Mouse (Mus musculus) left cerebral cortex, postnatal 36 days (tissue): ENCODE measurements at regions not wholly inside any gene's neighbourhood (a gene's known extent, or its start where the extent isn't known, plus 50 kb on each side); places are given as distances from the start of the nearest gene placed in this dataset.

ENCODE experiments used
- DNase-seq, 2 experiments: peaks; one replicate each; pipeline ENCODE4 v3.0.0; 2021 to 2022; ENCODE audit warnings: low spot score in 2 of 2, mixed read lengths in 1 of 2
- intact Hi-C: fragments of 180-260 bp; cut with DNase I; formaldehyde crosslinking; loops from one replicate; pipeline ENCODE4 v1.15.1; 2025

DNA sequence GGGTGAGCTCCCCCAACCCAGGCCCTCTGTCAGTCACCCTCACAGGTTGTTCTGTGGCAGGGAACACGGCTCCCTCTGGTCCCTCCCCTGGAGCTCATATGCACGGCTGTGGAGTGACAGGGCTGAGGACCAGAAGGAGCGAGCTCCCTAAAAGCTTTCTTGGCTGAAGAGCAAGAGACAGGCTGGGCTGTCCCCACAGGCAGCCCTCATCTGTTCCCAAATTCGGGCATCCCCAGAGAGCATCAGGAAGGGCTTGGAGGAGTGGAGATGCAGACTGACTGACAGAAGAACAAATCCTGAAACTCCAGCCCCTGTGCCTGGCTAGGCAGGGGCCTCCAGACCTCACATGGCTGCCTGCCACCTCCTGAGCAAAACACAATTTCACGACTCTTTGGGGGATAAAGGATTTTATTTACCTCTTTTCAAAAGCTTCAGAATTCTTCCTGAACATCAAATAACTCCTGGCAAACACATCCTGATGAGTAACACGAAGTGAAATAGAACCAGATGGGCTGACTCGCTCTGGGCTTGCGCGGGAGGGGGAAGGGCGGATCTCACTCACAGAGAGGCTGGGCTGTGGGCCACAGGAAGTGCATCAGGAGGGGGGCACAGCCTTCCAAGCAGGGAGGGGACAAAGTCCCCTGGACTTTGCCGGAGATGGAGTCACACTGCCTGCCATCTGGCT is 232.7 kb upstream of the Zmiz1 start:
- intact Hi-C loops: loop anchor here (2.0 to 5.0 kb wide), 3 partner anchors 99 to 231 kb away; partner anchors contain the start of gene Zmiz1
- DNase-seq: peak; percentile 88 to 90

DNA sequence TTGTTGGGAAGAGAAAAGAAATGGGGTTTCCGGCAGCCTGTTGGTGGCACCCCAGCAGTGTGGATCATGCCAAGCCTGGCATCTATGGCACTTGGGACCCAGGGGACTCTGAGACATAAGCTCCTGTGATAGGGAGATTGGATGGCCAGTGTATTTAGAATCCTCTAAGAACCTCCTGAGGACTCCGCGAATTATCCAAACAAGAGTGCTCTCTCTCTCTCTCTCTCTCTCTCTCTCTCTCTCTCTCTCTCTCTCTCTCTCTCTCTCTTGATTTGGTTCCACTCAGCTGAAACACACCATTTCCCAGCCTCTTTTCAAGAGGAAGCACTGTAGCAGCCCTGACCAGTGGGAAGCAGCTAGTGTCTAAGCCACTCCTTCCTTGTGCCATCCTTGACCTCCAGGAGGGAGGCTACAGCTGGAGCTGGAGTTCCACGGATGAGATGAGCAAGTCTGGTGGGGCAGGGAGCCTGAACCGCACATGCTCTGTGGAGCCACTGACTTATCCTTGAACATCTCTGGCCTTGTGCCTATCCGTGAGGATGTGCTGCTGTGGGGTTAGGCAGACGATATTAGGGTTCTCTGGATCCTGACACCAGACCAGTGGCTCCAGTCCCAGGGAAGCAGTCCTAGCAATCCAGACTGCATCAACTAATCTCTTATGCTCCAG is 232.0 kb upstream of the Zmiz1 start:
- intact Hi-C loops: loop anchor here (2.0 to 5.0 kb wide), 3 partner anchors 100 to 230 kb away; partner anchors contain the start of gene Zmiz1
- DNase-seq: no peak

DNA sequence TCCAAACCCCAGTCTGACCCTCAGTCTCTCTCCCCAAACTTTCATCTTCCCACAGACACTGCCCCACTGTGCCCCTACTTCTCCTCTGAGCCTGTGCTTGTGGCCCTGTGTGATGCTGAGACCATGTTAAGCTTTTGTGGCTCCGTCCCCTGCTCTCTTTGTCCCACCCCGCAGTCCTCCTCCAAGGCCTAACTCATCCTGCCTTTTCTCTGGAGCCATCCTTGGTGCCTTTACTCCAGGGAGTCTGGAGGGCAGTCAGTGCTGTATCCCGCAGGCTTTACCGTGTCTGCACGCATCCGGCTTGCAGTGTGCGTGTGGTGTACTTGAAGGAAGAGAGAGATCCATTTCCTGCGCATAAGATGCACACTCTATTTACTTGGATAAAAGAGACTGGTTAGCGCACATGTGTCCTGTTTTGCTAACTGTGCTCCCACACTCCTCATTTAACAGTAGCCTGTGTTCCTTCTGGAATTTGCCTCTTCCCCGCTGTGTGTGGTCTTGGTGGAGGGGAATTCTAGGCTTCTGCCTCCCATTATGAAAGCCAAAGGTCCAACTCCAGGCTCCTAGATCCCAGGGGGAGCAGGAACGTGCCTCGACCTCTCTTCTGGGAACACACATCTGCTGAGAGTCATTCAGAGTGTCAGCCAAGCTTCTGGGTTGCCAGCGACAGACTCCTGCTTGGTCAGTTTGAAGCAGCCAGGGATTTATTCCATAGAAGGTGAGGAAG is 230.5 kb upstream of the Zmiz1 start:
- DNase-seq: no peak
- intact Hi-C loops: loop anchor here (5.0 kb wide), 2 partner anchors 101 to 229 kb away; partner anchors contain the start of gene Zmiz1

DNA sequence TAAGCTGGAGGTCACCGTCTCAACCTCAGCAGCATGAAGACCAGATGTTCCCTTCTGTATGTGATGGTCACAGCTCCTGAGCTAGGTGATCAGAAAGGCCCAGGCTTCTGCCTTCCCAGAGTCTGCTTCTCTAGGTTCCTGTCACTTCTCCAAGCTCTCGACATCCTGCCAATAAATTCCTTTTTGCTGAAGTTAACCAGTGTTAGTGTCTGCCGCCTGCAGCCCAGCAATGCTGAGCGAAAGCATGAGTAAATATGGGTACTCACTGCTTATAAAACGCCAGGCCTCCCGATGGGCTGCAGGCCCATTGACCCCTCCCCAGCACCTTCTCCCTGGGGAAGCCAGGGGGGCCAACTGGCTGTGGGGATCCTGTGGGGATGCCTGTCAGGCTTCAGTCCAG is 229.4 kb upstream of the Zmiz1 start:
- DNase-seq: no peak
- intact Hi-C loops: loop anchor here (5.0 kb wide), 2 partner anchors 102 to 228 kb away; partner anchors contain the start of gene Zmiz1

DNA sequence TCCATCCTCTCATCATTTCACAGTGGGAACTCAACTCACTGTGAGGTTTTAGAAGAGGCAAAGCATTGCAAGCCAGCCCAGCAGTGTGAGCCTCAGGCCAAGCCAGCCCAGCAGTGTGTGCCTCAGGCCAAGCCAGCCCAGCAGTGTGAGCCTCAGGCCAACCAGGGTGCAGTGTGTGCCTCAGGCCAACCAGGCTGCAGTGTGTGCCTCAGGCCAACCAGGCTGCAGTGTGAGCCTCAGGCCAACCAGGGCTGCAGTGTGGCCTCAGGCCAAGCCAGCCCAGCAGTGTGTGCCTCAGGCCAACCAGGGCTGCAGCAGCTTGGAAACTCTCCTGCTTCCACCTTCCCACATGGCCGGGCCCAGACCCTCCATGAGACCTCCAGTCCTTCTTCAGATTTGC is 227.1 kb upstream of the Zmiz1 start:
- DNase-seq: no peak
- intact Hi-C loops: no loop called here

DNA sequence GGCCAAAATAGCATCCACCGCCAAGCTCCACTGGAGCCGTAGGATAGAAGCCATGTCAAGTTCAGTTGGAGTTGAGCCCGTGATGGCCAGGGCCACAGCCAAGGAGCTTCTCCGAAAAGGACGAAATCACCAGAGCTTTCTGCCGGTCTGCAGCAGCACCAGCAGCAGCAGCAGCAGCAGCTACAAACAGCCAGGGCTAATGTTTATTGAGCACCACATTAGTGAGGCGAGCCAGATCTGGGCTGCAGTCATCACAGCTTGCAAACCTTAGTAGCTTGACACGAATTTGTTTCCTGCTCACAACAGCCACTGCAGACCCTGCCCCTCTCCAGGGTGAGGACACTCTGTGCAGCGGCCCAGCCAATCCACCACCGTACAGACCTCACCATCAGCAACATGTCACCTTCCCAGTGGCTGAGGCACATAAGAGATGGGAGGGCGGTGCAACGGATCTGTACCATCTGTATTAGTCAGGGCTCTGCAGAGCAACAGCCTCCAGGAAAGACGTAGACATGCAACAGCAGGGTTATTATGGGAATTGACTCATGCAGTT is 222.5 kb upstream of the Zmiz1 start:
- peak; percentile 40 to 43 for DNase-seq
- intact Hi-C loops: no loop called here

DNA sequence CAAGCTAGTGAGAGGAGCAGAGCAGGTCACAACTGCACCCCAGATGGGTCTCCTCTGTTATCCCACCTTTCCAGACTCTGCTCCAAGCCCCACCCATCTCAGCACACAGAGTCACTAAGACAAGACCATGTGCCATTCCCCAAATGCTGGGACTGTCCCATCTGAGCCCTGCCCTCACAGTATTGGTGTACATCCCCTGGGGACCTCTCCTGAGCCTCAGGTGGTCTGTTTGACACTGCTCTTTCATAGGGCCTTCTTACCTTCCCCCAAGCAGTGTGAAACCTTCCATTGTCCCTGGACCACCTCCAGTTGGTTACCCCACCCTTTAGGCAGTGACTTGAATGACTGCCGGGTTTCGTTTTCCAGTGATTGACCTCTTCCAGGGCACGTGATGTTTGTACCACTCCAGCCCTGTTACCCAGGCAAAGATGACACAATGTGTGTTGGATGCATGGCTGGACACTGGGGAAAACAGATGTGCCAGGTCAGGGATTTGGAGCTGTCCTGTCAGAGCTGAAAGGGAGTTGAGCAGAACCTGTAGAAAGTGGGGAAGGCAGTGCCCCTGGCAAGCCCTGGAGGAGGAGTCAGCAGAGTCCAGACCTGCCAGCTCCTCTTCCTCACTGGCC is 219.5 kb upstream of the Zmiz1 start:
- intact Hi-C loops: no loop called here
- DNase-seq: no peak

DNA sequence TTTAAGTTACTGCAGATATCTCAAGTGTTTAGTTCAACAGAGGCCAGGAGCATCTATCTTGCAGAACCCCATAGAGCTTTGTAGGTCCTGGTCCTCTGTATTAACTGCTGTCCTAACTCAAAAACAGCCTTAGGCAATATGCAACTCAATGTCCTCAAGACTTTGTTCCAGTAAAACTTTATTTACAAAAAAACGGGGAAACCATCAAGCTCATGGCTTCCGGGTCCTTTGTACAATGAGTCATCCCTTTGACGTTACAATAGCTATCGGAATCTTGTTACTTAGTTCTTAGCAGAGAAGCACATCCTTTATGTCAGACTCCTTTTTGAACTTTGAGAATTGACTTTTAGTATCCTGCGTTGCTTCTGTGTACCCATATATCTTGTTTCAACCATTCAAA is 216.2 kb upstream of the Zmiz1 start:
- intact Hi-C loops: no loop called here

DNA sequence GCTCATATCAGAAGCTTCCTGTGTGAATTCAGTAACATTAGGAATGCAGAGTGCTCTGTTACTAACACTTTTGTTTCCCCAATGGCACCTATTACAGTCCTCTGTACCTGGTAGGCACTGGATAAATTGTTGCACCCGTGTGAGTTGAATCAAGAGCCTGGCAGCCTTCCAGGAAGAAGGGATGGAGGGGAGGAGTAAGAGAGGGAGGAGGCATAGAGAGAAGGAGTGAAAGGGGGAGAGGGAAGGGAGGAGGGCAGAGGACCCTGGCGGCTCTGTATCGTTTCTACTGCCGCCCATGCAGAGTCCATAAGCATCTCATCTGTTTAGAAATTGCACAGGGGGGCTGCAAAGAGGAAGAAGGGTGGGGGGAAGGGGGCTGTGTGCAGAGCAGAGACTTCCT is 215.7 kb upstream of the Zmiz1 start:
- no peak for DNase-seq
- intact Hi-C loops: no loop called here

More for the DNA sequence above, 216.2 kb upstream of the Zmiz1 start:
- no peak for DNase-seq

DNA sequence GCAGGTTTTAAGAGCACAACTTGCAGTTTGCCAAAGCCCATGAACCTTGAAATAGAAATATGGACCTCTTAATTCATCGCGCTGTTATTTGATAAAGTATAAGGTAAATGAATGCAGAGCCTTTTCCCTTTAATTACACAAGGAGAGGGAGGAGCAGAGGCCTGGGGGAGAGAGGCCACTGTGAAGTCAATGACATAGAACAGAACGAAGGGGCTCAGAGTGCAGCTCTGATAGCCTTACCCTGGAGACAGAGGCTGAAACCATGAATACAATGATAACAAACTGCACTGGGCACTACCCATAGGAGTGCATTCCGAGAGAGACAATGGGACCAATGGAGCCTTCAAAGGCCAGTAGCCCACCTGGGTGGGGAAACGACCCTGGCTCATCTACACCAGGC is 215.3 kb upstream of the Zmiz1 start:
- intact Hi-C loops: no loop called here

DNA sequence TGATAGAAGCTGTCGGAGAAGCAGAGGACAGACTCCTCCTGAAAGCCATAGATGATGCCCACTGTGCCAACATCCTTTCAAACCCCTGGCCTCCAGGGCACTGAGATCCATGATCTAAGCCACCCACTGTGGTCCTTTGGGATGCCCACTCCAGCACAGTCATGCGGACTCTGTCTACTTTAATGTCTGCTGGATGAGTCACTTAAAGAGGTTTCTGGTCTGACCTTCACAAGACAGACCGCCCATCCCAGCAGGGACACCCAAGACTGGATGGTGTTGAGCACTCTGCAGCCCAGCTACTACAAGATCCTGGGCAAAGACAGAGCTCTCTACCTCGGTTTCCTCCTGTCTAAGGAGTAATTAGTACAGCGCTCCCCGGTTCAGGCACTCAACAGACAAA is 214.1 kb upstream of the Zmiz1 start:
- no peak for DNase-seq
- intact Hi-C loops: no loop called here

More for the DNA sequence above, 215.3 kb upstream of the Zmiz1 start:
- DNase-seq: no peak

DNA sequence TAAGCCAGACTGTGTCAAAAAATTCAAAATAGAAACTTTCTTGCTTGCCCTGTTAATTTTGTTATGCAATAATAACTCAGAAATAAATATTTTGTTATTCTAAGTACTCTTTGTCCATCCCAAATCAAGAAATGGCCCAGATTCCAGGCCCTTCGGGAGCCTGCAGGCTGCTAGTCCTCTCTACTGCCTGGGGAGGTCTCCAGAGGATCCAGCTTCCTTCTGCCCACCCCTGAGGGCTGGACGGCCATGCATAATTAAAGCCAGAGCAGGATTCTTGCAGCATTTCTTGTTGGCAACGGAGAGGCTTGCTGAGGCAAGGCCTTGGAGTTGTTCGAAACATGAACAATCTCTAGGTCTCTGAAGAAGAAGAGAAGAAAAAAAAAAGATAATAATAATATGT is 213.3 kb upstream of the Zmiz1 start:
- no peak for DNase-seq
- intact Hi-C loops: no loop called here

DNA sequence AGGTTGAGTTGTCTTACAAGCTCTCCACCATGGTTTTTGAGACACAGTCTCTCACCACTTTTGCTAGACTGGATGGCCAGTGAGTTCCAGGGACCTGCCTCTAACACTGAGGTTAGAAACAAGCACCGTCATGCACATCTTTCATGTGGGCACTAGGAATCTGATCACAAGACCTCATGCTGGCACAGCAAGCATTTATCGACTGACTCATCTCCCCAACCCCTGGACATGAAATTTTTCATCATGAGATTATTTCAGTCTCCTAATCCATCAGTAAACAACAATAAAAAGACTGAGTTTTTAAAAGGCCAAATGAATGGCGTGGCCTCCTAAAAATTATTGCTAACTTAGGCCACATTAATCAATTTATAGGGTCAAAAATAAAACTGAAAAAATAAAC is 210.0 kb upstream of the Zmiz1 start:
- no peak for DNase-seq
- intact Hi-C loops: no loop called here

DNA sequence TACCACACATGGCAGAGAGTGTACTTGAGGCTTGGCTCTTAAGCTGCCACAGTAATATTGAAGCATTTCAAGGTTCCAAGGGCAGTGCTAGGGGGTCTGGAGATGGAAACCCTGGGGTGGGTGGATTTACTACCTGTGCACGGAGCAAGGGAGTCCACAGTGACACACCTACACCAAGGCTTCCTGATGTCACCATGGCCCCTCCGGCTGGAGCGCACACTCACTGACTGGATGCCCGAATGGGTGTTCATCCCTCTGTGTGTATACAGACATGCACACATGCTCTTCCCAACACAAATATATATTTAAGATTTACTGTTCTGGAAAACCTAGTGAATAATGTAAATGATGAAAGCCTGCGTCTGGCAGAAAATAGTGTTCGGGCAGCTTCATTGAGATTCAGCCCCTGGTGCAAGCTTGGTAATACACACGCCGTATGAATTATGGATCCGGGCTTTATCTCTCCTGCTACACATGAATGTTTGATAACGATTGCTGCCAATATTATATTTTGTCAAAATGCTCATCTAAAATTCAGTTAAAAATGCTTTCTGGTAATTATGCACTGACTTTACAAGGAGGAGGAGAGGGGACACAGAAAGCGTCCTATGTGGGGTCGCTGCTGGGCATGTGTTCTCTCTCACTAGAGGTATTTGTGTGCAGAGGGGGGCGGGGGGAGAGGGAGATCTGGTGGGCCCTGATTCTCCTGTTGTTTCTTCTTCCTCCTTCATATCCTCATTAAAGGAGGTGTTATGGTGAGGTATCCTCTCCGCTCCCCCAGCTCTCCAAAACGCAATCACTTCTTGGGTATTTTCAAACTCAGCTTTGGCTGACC is 205.8 kb upstream of the Zmiz1 start:
- no peak for DNase-seq
- intact Hi-C loops: no loop called here

DNA sequence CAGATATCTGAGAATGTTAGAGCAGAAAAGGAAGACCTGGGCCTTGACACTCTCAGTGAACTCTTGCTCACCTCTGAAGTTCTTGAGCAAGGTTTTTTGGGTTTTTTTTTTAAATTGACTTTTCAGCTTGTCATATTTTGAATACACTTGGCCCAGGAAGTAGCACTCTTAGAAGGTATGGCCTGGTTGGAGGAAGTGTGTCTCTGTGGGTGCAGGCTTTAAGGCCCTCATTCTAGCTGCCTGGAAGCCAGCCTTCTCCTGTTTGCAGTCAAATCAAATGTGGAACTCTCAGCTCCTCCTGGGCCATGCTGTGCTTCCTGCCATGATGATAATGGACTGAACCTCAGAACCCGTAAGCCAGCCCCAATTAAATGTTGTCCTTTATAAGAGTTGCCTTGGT is 195.9 kb upstream of the Zmiz1 start:
- intact Hi-C loops: no loop called here
- DNase-seq: no peak

DNA sequence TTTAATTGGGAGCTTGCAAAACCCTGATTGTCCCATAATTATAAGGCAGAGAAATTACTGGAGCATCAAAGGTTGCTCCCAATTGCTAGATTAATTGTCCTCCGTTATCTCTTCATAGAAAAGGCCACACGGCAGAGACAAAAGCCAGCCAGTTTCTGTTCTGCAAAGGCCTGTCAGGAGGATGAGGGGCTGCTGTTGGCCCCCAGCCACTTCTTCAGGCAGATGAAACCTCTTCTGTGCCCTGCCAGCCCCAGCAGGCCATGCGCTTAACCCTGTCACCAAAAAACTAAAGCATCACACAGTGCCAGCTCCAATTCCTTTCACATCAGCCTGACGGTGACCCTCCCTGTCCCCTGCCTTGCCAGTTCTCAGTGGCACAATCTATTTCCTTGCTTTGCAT is 192.1 kb upstream of the Zmiz1 start:
- intact Hi-C loops: no loop called here
- no peak for DNase-seq

DNA sequence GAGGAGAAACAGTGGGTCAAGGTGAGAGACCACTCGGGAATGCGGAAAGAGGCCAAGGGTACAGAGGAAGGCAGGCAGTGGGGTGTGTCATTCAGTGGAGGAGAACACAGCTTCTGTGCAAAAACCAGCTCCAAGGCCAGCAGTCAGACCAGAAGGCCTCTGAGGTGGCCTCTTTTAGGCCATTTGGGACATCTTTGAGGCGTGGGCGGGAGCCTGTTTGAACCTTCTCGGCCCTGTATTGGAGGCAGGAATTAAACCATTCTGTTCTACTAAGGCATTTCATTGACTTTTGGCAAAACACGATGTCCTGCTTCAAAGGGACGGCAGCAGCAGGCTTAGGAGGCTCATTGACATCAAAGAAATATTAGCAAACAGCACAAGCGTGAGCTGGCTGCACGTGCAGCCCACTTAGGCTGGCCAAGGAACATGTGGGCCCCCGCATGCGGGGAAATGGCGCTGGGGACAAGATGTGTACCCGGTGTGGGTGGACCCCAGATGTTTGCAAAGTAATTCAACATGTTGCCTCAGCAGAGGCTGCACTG is 190.8 kb upstream of the Zmiz1 start:
- no peak for DNase-seq

DNA sequence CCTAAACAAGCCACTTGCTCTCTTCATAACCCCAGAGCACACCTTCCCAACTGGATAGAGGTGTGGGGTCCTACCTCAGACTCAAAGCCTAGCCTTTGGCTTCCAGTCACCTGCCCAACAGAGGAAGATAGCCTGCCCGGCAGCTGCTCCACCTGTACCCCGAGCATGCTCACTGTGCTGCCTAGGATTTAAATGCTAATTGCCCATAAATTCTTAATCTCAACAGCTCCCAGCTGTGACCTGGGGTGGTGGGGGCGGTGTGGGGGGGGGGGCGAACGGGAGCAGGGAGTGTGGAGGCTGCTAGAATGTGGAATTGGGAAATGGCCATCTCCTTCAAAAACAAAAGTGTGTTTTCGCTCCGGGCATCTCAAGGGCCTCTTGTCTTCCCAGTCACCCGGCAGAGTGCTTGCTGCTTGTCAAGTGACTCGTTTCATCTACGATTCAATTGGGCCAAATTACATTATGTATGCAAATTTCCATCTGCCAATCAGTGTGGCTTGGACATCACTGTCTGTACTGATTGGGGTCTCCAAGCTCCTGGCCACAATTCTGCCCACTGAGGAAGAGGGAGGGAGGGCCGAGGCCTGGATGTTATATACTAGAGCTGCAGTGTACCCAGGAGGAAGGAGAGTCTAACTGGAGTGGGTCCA is 188.6 kb upstream of the Zmiz1 start:
- no peak for DNase-seq
- intact Hi-C loops: no loop called here

More for the DNA sequence above, 190.8 kb upstream of the Zmiz1 start:
- intact Hi-C loops: no loop called here
